Mouse (Mus musculus): ENCODE results near the gene Odf3. TPM values are rescaled to one million over a fixed set of nuclear protein-coding genes. Genes with fewer than 3 reads are reported as not detected.

Odf3 gene
- polyA plus RNA-seq (2012; rRNA removed) = 0.12 and 0.16 TPM in 2 replicates

GRCm38 (mm10) chr7:140847755-140848580 is at the start of gene Odf3:
TSS of gene Odf3 (plus strand) at chr7:140847805.

DNA sequence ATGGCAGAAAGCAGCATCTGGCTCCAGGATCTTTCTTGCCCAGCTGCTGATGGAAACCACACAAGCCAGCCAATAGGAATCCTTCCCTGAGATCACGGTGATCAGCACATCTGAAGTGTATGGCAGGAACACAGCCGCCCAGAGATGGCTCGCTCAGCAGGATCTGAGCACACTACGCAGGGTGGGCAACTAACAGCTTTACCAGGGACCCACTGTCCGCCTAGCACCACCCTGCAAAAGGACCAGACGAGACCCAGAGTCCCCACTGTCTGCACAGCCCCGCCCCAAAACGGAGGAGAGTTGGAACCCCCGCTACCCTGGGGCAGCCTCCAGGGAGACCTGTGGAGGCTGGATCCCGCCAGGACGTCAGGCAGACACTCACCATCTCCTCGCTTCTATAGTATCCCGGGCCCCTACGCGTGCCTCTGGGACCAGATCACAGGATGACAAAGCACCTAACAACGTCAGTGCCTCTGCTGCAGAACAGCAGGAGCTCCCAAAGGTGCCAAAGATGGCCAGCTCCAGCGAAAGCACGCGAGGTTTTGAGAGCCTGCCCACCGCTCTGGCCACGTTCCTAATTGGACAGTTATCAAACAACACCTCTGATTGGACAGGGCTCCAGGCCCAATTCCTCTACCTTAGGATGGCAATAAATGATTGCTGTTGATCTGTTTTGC is 25.8 kb upstream of the Odf3 start, which contains the start of gene Zfp941:
Gene Zfp941 (minus strand): TSS at position 526 of the 677 bp plus-strand sequence.

GRCm38 (mm10) chr7:140834968-140835757 is 12.4 kb upstream of the Odf3 start, which contains the start of gene Urah:
TSS of gene Urah (plus strand) at chr7:140835018.

DNA sequence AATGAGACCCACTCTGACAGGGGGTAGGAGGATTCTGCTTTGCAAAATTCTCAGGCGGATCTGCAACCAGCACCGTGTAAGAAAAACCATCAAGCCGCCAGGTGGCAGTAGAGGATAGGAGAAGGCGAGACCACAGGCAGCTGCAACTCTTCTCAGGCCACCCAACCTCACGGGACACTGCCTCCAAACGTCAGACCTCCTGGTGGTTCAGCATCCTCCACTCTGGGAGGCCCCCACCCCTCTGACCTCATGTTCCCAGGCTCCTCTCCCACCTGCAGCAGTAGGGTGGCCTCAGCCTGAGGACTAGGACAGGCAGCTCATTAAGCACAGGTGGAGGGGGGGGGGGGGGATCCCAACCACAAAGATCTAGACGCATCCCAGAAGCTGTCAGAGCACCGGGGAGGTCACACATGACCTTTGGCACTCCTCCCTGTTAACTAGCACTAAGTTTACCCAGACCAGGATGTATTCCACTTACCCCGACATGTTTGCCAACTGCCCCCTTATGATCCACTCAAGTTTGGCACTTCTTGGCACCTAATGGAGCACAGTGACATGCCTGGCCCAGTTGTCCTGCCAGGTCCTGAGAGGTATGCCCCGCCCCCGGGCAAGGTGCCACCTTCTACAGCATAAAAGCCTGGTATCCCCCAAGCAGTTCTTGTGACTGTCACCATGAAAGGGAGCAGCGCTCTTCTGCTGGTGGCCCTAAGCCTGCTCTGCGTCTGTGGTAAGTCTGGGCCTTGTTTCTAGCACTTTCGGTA is 2.5 kb upstream of the Odf3 start, which contains the start of gene Scgb1c1:
Gene Scgb1c1 (plus strand): TSS at position 643 of the 761 bp plus-strand sequence.

GRCm38 (mm10) chr7:140855860-140856784 is 8.5 kb downstream of the Odf3 start, which contains the start of gene Gm45785:
TSS of gene Gm45785 (minus strand) at chr7:140856331.

DNA sequence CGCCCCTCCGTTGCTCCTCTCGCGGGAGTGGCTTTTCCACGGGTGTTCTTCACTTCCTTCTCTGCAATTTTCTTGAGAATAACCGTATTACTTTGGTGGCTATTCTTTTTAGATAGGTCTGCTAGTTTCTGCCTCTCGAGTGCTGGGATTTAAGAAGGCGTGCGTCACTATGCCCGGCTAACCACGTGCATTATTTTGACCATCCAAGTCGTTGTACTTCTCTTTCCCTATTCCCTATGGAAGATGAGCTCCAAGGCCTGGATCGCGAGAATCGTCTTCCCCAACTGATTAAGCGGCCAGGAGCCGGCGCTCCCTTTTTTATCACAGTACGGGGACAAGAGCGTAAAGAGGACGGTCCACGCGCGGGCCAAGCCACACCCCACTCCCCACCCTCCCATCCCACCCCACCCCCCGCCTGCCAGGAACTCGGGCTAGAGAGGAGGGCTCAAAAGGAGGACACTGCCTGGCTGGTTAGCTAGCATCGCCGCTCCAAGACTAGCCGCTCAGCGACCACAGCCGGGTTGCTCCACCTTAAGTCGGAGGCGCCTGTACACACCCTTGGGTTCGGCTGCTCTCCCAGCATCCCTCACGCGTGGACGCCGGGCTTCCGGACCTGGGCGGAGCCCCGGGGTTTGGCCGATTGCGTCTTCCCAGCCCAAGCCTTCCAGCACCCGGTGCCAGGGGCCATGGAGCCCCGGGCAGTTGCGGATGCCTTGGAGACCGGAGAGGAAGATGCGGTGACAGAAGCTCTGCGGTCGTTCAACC is 9.4 kb downstream of the Odf3 start, which contains the start of gene Ric8a:
Gene Ric8a (plus strand): TSS at position 173 of the 765 bp plus-strand sequence.

DNA sequence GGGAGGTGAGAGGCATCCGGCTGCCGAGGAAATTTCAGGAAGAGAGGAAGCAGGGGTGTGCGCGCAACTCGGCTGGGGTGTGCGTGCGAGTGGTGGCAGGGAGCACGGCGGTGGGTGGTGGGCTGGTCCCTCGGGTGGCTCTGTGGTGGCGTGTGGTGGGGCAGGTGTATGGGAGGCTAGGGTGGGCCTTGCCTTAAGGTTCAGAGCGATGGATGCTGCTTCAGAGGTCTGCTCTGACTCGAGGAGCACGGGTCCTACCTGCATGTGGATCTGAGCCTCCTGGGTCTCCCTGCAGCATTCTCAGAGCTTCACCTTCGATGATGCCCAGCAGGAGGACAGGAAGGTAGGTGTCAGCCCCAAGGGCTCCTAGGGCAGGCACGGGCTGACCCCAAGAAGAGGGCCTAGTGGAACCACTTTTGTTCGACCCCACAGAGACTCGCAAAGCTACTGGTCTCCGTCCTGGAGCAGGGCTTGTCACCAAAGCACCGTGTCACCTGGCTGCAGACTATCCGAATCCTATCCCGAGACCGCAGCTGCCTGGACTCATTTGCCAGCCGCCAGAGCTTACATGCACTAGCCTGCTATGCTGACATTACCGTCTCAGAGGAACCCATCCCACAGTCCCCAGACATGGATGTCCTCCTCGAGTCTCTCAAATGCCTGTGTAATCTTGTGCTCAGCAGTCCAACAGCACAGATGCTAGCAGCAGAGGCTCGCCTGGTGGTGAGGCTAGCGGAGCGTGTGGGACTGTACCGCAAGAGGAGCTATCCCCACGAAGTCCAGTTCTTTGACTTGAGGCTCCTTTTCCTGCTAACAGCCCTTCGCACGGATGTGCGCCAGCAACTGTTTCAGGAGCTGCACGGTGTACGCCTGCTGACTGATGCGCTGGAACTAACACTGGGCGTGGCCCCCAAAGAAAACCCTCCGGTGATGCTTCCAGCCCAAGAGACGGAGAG is 10.2 kb downstream of the Odf3 start, which contains the start of gene Bet1l:
Gene Bet1l (minus strand): TSS at position 28 of the 956 bp plus-strand sequence.

DNA sequence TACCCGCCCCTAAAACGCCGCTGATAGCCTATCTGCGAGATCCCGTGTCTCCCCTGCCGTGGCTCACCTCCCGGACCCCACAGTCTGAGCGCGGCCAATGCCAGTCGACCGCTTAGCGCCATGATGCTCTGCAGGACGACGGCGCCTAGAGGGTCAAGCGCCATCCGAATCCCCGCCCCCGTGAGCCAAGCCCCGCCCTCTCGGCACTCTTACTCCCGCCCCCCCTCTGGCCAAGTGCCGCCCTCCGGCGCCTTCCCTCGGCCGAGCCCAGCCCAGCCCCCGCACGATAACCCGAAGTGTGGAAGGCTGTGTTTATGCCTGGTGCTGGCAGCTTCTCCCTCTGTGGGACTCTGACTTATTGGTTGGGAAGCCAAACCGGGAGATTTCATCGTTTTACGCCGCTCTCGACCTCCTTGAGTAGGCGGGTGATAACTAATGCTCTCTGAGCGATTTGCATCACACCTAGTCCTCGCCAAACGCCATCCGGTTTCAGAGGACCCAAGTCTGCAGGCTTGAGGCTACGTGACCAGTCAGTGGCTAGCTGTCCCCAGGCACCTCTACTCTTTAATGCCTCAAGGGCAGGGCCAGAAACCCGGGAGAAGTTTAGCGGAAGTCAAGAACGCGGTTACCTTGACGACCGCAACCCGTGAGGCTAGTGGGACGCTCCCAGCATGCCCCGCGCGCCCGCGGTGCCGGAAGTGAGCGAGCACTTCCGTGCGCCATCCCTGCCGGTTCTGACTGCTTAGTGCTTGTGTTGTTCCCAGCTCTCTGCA is 34.3 kb downstream of the Odf3 start, which contains the start of the genes Psmd13 and Sirt3:
Gene Psmd13 (plus strand): TSS at position 273 of the 773 bp plus-strand sequence.
Gene Sirt3 (minus strand): TSS at position 614 of the 773 bp plus-strand sequence.

GRCm38 (mm10) chr7:140900220-140900619 is 52.6 kb downstream of the Odf3 start, which contains the start of gene Cox8b:
TSS of gene Cox8b (minus strand) at chr7:140900446.

Other genes starting within 250 kb of the Odf3 start
- under 0.01 TPM in 1 of 2 replicates, not detected in the other for gene Olfr46, start 246.5 kb upstream of the Odf3 start, polyA plus RNA-seq (2012; rRNA removed)
- not detected in 2 replicates for gene Olfr61, start 218.8 kb upstream of the Odf3 start, polyA plus RNA-seq (2012; rRNA removed)
- not detected in 2 replicates for gene Olfr53, start 201.4 kb upstream of the Odf3 start, polyA plus RNA-seq (2012; rRNA removed)
- gene Olfr539, start 187.9 kb upstream of the Odf3 start, polyA plus RNA-seq (2012; rRNA removed) = 0.01 TPM in 2 replicates
- not detected in 2 replicates for gene Olfr45, start 165.9 kb upstream of the Odf3 start, polyA plus RNA-seq (2012; rRNA removed)
- gene Olfr541, start 150.5 kb upstream of the Odf3 start, polyA plus RNA-seq (2012; rRNA removed) = not detected in 2 replicates
- not detected in 2 replicates for gene Cyp2e1, start 84.1 kb upstream of the Odf3 start, polyA plus RNA-seq (2012; rRNA removed)
- gene Syce1, start 60.0 kb upstream of the Odf3 start, polyA plus RNA-seq (2012; rRNA removed) = 0.26 and 0.66 TPM in 2 replicates
- 11.1 and 13.3 TPM in 2 replicates for gene Zfp941, start 25.6 kb upstream of the Odf3 start, polyA plus RNA-seq (2012; rRNA removed)
- gene Urah, start 12.8 kb upstream of the Odf3 start, polyA plus RNA-seq (2012; rRNA removed) = 0.24 and 1.4 TPM in 2 replicates
- 0.25 TPM in 1 of 2 replicates, not detected in the other for gene Scgb1c1, start 2.3 kb upstream of the Odf3 start, polyA plus RNA-seq (2012; rRNA removed)
- 0.24 and 0.28 TPM in 2 replicates for gene Gm45785, start 8.5 kb downstream of the Odf3 start, polyA plus RNA-seq (2012; rRNA removed)
- gene Ric8a, start 9.2 kb downstream of the Odf3 start, polyA plus RNA-seq (2012; rRNA removed) = 103 and 106 TPM in 2 replicates
- 33.4 and 36.0 TPM in 2 replicates for gene Bet1l, start 9.8 kb downstream of the Odf3 start, polyA plus RNA-seq (2012; rRNA removed)
- 140 and 147 TPM in 2 replicates for gene Psmd13, start 34.2 kb downstream of the Odf3 start, polyA plus RNA-seq (2012; rRNA removed)
- 57.5 and 62.3 TPM in 2 replicates for gene Sirt3, start 34.5 kb downstream of the Odf3 start, polyA plus RNA-seq (2012; rRNA removed)
- gene Cox8b, start 52.6 kb downstream of the Odf3 start, polyA plus RNA-seq (2012; rRNA removed) = 3.9 TPM in 1 of 2 replicates, not detected in the other
- gene Nlrp6, start 73.1 kb downstream of the Odf3 start, polyA plus RNA-seq (2012; rRNA removed) = 0.59 and 0.66 TPM in 2 replicates
- 9.8 and 11.2 TPM in 2 replicates for gene Pgghg, start 93.6 kb downstream of the Odf3 start, polyA plus RNA-seq (2012; rRNA removed)
- 0.48 and 7.3 TPM in 2 replicates for gene Ifitm5, start 102.5 kb downstream of the Odf3 start, polyA plus RNA-seq (2012; rRNA removed)
- gene Gm45717, start 108.1 kb downstream of the Odf3 start, polyA plus RNA-seq (2012; rRNA removed) = 0.21 TPM in 1 of 2 replicates, not detected in the other
- 139 and 160 TPM in 2 replicates for gene Ifitm2, start 108.2 kb downstream of the Odf3 start, polyA plus RNA-seq (2012; rRNA removed)
- 33.6 and 57.6 TPM in 2 replicates for gene Ifitm1, start 119.4 kb downstream of the Odf3 start, polyA plus RNA-seq (2012; rRNA removed)
- 43.6 and 46.5 TPM in 2 replicates for gene Ifitm3, start 163.0 kb downstream of the Odf3 start, polyA plus RNA-seq (2012; rRNA removed)
- gene Ifitm6, start 170.1 kb downstream of the Odf3 start, polyA plus RNA-seq (2012; rRNA removed) = 0.56 and 0.82 TPM in 2 replicates
- gene Gm17387, start 181.3 kb downstream of the Odf3 start, polyA plus RNA-seq (2012; rRNA removed) = not detected in 2 replicates
- gene B4galnt4, start 213.3 kb downstream of the Odf3 start, polyA plus RNA-seq (2012; rRNA removed) = 186 and 189 TPM in 2 replicates
- gene Pkp3, start 230.4 kb downstream of the Odf3 start, polyA plus RNA-seq (2012; rRNA removed) = 0.04 and 1.6 TPM in 2 replicates